Mouse (Mus musculus) small intestine, adult 2 months (tissue): ENCODE results near the gene Camk2b.

Experiments
- CTCF ChIP-seq: fragments of 200-500 bp; IDR thresholded peaks from 2 replicates; pipeline ENCODE4 v1.5.1; 2012; ENCODE audit warnings: low read depth, mild to moderate bottlenecking, control low read depth, inconsistent platforms, low read length, moderate library complexity, mixed read lengths; ENCODE audit not compliant: insufficient replicate concordance, insufficient read length; ENCODE audit errors: extremely low read depth
- POLR2A ChIP-seq: fragments of 200-500 bp; IDR thresholded peaks from 2 replicates; pipeline ENCODE4 v1.6.1; 2012; ENCODE audit warnings: low read depth, mild to moderate bottlenecking, control low read depth, inconsistent platforms, low read length, moderate library complexity

- TF ChIP-seq CTCF (no peak), POLR2A (no peak)
Measured at GRCm38 (mm10) chr11:6111734-6112484, 45.7 kb upstream of the Camk2b start.
